Mouse (Mus musculus) embryo, embryonic 10.5 days (tissue): ENCODE data around the gene Gsto2.
A peak's percentile ranks its signal among the peaks of the same experiment; 100 is the strongest.

Source experiments
- DNase-seq: peaks from one replicate; pipeline ENCODE4 v3.0.0-alpha.2; 2015; ENCODE audit warnings: low spot score

Gsto2 gene

DNA sequence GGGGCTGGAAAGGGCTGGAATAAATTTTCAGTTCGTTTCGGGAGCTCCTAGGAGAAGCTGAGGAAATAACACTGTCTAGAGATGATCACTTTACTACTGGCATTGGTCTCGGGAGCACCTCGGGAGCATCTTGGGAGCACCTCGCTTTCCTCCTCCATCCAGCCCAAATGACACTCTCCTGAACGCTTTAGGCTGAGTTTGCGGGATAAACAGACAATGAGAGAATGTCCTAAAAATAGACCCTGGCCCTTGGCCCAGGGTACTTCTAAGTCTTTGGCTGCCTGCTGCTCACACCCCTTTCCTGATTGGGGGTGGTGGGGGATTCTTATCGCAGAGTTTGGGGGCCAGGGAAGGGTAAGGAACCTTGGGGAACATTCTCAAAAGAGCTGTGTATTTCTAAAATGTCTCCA, 54.6 kb downstream of the Gsto2 start:
- DNase-seq: no peak

DNA sequence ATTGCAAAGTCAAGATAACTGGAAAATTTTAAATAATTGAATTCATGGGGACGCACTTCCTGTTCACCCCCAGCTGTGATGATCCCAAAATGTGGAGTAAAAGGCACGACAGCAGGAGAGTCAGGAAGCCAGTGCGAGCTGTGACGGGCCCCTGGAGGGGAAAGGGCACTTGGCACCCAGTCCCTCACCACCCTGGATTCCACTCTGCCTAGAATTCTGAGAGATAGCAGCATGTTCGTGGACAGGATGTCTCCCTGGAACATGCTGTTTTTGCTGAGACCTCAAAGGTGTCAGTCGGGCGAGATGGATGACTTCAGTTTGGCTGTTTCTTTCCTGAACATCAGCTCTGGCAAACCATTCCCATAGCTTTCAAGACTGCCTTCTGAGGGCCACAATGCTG, 60.5 kb downstream of the Gsto2 start:
- DNase-seq: no peak

DNA sequence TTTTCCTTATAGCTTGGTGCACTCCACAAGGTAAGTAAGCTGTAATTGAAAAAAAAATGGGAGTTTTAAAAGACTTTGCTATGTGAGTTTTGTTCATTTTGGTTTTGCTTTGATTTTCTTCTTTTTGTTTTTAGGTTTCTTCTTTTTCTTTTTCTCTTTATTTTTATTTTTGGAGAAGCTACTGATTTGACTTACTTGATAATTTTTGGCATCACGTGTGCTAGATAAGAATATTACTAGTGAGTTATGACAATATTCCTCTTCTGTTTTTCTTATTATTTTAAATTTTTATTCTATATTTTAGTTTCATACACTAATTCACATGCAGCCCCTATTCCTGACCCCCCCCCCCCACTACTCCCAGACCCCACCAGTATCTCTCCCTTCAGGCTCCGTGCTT, 61.7 kb downstream of the Gsto2 start:
- DNase-seq: no peak

DNA sequence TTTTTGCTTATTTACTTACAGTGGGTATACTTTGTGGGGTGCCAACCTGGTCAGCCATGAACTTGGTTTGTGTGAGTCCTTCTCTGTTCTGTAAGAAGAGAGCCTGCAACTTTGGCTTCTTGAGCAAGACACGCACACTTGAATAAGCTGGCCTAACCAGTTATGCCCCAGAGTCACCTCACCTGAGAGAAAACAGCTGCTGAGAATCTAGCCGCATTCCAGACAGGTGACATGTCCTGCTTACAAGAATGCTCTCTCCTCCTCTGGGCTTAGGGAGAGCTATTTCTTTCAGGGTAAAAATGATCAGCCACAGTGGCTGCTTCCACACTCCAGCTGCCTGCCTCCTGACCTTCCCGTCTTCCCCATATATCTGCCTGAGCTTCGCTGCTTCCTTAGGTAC, 63.7 kb downstream of the Gsto2 start:
- DNase-seq: no peak

DNA sequence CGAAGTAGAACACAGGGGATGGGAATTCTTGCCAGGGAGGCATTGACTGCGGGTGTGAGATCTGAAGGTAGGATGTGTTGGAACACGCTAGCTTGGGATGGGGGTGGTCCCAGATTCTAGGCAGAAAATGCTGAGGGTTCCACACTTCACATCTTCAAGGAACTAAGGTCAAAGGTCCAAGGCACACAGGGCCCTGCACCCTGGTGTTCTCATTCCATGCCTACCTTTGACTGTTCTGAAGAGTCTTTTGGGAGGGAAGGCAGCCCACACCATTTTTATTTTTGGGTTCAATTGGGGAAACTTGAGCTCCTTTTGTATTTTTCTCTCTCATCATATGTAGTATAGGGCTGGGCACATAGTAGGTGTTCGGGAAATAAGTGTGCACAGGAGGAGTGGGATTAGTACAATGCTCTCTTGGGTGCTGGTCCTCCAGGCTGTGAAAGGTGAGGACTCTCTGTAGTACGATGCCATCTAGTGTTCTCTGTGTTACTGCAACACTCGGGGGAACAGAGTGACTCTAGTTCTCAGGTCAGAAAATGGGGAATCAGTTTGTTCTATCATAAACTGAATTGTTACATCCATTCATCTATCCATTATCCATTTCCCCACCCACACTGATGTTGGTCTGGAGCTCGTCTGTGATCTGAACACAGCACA, 66.8 kb downstream of the Gsto2 start:
- DNase-seq: peak; percentile 82

DNA sequence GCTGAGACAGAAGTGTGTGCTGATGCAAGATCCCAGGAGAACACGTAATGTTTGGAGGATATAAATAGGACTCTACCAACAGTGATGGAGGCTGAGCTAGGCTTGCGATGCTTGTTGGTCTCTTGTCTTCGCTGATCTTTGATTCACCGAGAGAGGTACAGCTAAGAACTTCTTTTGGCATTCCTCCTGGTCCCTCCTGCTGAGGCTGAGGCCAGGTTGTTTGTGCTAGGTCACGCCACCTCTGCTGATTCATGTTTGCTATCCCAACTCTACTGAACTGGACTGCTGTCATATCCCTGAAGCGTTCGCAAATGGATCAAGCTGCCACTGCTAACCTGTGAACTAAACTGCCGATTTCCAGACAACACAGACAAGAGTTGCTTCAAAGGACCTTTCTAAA, 68.8 kb downstream of the Gsto2 start:
- DNase-seq: no peak

DNA sequence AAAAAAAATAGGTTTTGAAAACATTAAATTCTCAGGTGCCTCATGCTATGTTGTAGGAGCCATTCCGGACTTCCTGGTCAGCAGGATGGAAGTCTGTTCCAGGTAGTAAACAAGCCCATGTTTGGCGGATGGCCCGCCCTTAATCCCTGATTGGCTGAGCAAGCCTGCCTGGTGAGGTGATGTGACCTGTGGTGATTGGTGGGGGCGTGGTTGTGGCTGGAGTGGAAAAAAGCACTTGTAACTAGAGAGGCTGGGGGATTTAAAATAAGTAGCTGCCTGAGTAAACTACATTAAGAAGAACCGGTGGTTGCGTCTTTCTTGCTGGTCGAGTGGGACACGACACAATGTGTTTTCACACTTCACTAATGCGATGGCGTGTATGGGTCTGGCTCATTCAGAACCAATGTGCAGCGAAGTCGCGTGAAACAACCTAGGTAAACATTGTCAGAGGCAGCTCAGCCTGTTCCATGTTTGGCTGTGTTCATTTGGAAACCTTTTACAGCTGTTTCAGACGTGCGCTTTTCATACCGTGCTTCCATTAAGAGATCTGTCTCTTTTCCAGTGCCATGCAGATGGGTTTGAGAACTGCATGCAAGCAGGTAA, 69.4 kb downstream of the Gsto2 start:
- DNase-seq: no peak

DNA sequence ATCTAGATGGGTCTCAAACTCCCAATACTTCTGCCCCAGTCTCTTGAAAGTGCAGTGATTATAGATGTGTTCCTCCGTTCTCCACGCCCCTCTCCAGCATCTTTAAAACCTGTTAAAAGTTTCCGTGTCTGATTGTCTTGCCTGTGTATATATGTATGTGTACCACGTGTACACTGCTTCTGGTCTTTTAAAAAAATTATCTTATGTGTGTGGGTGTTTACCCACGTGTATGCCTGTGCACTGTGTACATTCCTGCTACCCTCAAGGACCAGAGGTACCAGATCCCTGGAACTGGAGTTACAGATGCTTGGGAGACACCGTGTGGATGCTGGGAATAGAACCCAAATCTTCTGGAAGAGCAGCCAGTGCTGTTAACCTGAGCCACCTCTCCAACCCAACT, 70.2 kb downstream of the Gsto2 start:
- no peak for DNase-seq
